Mouse (Mus musculus) MEL (cell line): ENCODE data around the gene Gm7697.
"Not testable (repeated sequence)": the region's sequence is repeated elsewhere in the genome, so short reads cannot be mapped to it uniquely, and the experiment has no call there.

ENCODE experiments used
- CHD2 ChIP-seq: IDR thresholded peaks from 2 replicates; pipeline ENCODE4 v1.6.1; 2011; ENCODE audit warnings: low read length, improper control_type of control experiment
- CTCF ChIP-seq, 3 experiments: IDR thresholded peaks in 2 of 3; conservative IDR thresholded peaks in 1 of 3; 2 replicates each; pipeline ENCODE4 v1.5.1; 2011 to 2012; ENCODE audit warnings: low read length in 3 of 3, low read depth in 2 of 3, mild to moderate bottlenecking in 2 of 3, improper control_type of control experiment in 1 of 3, inconsistent platforms in 1 of 3, mixed read lengths in 1 of 3, moderate library complexity in 1 of 3; ENCODE audit not compliant: control insufficient read depth in 1 of 3, insufficient read depth in 1 of 3, poor library complexity in 1 of 3, severe bottlenecking in 1 of 3
- ELF1 ChIP-seq: IDR thresholded peaks from 2 replicates; pipeline ENCODE4 v1.6.1; 2014; ENCODE audit warnings: low read depth, mild to moderate bottlenecking, inconsistent platforms, low read length, improper control_type of control experiment, moderate library complexity
- EP300 ChIP-seq, 2 experiments: IDR thresholded peaks; 2 replicates each; pipeline ENCODE4 v1.6.1; 2011; ENCODE audit warnings: improper control_type of control experiment in 2 of 2, low read length in 2 of 2, low read depth in 1 of 2, mild to moderate bottlenecking in 1 of 2
- GABPA ChIP-seq: IDR thresholded peaks from 2 replicates; pipeline ENCODE4 v1.6.1; 2012; ENCODE audit warnings: low read depth, mild to moderate bottlenecking, inconsistent platforms, low read length, improper control_type of control experiment, moderate library complexity
- MAX ChIP-seq: IDR thresholded peaks from 2 replicates; pipeline ENCODE4 v1.6.1; 2011; ENCODE audit warnings: low read length, improper control_type of control experiment
- NELFE ChIP-seq: IDR thresholded peaks from 2 replicates; pipeline ENCODE4 v1.6.1; 2011; ENCODE audit warnings: low read depth, low read length, improper control_type of control experiment
- POLR2A ChIP-seq, 2 experiments: IDR thresholded peaks; 2 replicates each; pipeline ENCODE4 v1.6.1; 2011 to 2012; ENCODE audit warnings: low read length in 2 of 2, mild to moderate bottlenecking in 2 of 2, control low read depth in 1 of 2, improper control_type of control experiment in 1 of 2, low read depth in 1 of 2, moderate library complexity in 1 of 2; ENCODE audit not compliant: control insufficient read depth in 1 of 2, insufficient read depth in 1 of 2, poor library complexity in 1 of 2
- RCOR1 ChIP-seq: IDR thresholded peaks from 2 replicates; pipeline ENCODE4 v1.6.1; 2012; ENCODE audit warnings: low read depth, mild to moderate bottlenecking, inconsistent platforms, low read length, improper control_type of control experiment
- TAL1 ChIP-seq: IDR thresholded peaks from 2 replicates; pipeline ENCODE4 v1.6.1; 2012; ENCODE audit warnings: mild to moderate bottlenecking, inconsistent platforms, low read length, moderate library complexity, mixed read lengths
- USF1 ChIP-seq: IDR thresholded peaks from 2 replicates; pipeline ENCODE4 v1.6.1; 2014; ENCODE audit warnings: low read depth, mild to moderate bottlenecking, inconsistent platforms, low read length, improper control_type of control experiment, moderate library complexity
- ZC3H11A ChIP-seq: IDR thresholded peaks from 2 replicates; pipeline ENCODE4 v1.6.1; 2012; ENCODE audit warnings: low read depth, mild to moderate bottlenecking, inconsistent platforms, low read length, improper control_type of control experiment
- ZNF384 ChIP-seq: IDR thresholded peaks from 2 replicates; pipeline ENCODE4 v1.6.1; 2012; ENCODE audit warnings: low read depth, mild to moderate bottlenecking, inconsistent platforms, low read length, improper control_type of control experiment

DNA sequence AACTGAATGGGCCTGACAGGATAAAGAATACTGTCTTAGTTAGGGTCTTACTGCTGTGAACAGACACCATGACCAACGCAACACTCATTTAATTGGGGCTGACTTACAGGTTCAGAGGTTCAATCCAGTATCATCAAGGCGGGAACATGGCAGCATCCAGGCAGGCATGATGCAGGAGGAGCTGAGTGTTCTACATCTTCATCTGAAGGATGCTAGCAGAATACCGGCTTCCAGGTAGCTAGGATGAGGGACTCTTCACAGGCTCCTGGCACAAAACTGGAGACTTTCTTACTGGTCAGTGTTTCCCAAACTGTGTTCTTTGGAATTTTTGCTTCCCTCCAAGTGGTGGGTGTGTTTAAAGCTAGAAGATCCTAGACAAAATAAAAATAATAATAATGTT is 25.3 kb upstream of the Gm7697 start:
- TF ChIP-seq CHD2; ELF1; POLR2A (IDR thresholded peaks at IDR 0.05; ENCODE audit: control insufficient read depth in 1 of 2, insufficient read depth in 1 of 2, low read depth in 1 of 2, low read length in 2 of 2, poor library complexity in 1 of 2); CTCF (IDR thresholded peaks at IDR 0.05 in 2 of 3, conservative IDR thresholded peaks at IDR 0.05 in 1 of 3; ENCODE audit: control insufficient read depth in 1 of 3, insufficient read depth in 1 of 3, low read depth in 2 of 3, low read length in 3 of 3, poor library complexity in 1 of 3, severe bottlenecking in 1 of 3); RCOR1; GABPA; EP300 (IDR thresholded peaks at IDR 0.05; ENCODE audit: low read depth in 1 of 2, low read length in 2 of 2); USF1; MAX; ZNF384; NELFE; ZC3H11A; TAL1: not testable (repeated sequence)
